Mouse (Mus musculus) cortical plate, adult 2 months (tissue): ENCODE results near the gene Mtm1. TPM values are rescaled to one million over a fixed set of nuclear protein-coding genes. Genes with fewer than 3 reads are reported as not detected.

ENCODE experiments used
- H3K27ac ChIP-seq: fragments of 200-500 bp; 2 replicates; pipeline ENCODE4 v1.5.1; 2012; ENCODE audit warnings: low read length, control low read depth, inconsistent platforms; ENCODE audit not compliant: insufficient read depth
- H3K4me1 ChIP-seq: fragments of 200-500 bp; 2 replicates; pipeline ENCODE4 v1.6.1; 2011; ENCODE audit warnings: low read length; ENCODE audit not compliant: control insufficient read depth, insufficient read depth
- H3K4me3 ChIP-seq: fragments of 200-500 bp; 2 replicates; pipeline ENCODE4 v1.5.1; 2011; ENCODE audit warnings: mild to moderate bottlenecking, low read length, control low read depth; ENCODE audit not compliant: insufficient read depth
- CTCF ChIP-seq: fragments of 200-500 bp; IDR thresholded peaks from 2 replicates; pipeline ENCODE4 v1.5.1; 2011; ENCODE audit warnings: mild to moderate bottlenecking, control low read depth, low read length; ENCODE audit not compliant: insufficient read depth; ENCODE audit errors: extremely low read depth
- POLR2A ChIP-seq: fragments of 200-500 bp; IDR thresholded peaks from 2 replicates; pipeline ENCODE4 v1.6.1; 2011; ENCODE audit warnings: mild to moderate bottlenecking, low read length, control low read depth; ENCODE audit not compliant: insufficient read depth; ENCODE audit errors: extremely low read depth
- polyA plus RNA-seq: library from polyadenylated mRNA; depleted of rRNA; stranded (reverse); fragments of >200 nt; gene quantifications from 2 replicates; pipeline ENCODE4 v1.2.3, GENCODE M21; 2012

The Mtm1 gene
- polyA plus RNA-seq, 1 experiment: 6.0 TPM

- Histone ChIP-seq H3K4me1 (no peaks in the 10 kb centered on the region), H3K27ac (0 out of 2 replicates have a peak overlapping the region, but pooled peaks have one; percentile 59), H3K4me3 (no peak overlapping the region)
- TF ChIP-seq CTCF: no peak
- TF ChIP-seq POLR2A: no peak
Measured at GRCm38 (mm10) chrX:71268972-71269371, 58.4 kb downstream of the Mtm1 start.

GRCm38 (mm10) chrX:71274150-71274549 lies 63.6 kb downstream of the Mtm1 start:
- TF ChIP-seq CTCF: no peak
- no peak for TF ChIP-seq POLR2A
- no peak overlapping the region for H3K27ac ChIP-seq
- H3K4me1 ChIP-seq: no peaks in the 10 kb centered on the region
- H3K4me3 ChIP-seq: no peak overlapping the region

GRCm38 (mm10) chrX:71285473-71285872 lies 74.9 kb downstream of the Mtm1 start:
- Histone ChIP-seq H3K4me3 (no peak overlapping the region), H3K4me1 (no peaks in the 10 kb centered on the region), H3K27ac (no peak overlapping the region)
- TF ChIP-seq POLR2A (no peak), CTCF (no peak)

- no peak for TF ChIP-seq CTCF
- TF ChIP-seq POLR2A: no peak
- Histone ChIP-seq H3K4me1 (no peaks in the 10 kb centered on the region), H3K4me3 (no peak overlapping the region), H3K27ac (no peak overlapping the region)
Measured at GRCm38 (mm10) chrX:71287088-71287487, 76.5 kb downstream of the Mtm1 start.

- Histone ChIP-seq H3K27ac (no peak overlapping the region), H3K4me1 (no peaks in the 10 kb centered on the region), H3K4me3 (no peak overlapping the region)
- TF ChIP-seq CTCF (no peak), POLR2A (no peak)
Measured at GRCm38 (mm10) chrX:71294191-71294590, 83.6 kb downstream of the Mtm1 start.

- Histone ChIP-seq H3K4me1 (no peaks in the 10 kb centered on the region), H3K27ac (no peak overlapping the region), H3K4me3 (no peak overlapping the region)
- TF ChIP-seq POLR2A: no peak
Measured at GRCm38 (mm10) chrX:71296005-71296404, 85.4 kb downstream of the Mtm1 start.

GRCm38 (mm10) chrX:71302148-71302547 lies 91.6 kb downstream of the Mtm1 start:
- no peak for TF ChIP-seq POLR2A
- TF ChIP-seq CTCF: no peak
- Histone ChIP-seq H3K4me3 (no peak overlapping the region), H3K27ac (no peak overlapping the region), H3K4me1 (no peaks in the 10 kb centered on the region)

- Histone ChIP-seq H3K4me3 (no peak overlapping the region), H3K4me1 (no peaks in the 10 kb centered on the region; the same call in 1 of the 2 replicates), H3K27ac (no peak overlapping the region)
- peak; percentile 59 for TF ChIP-seq CTCF
- no peak for TF ChIP-seq POLR2A
Measured at GRCm38 (mm10) chrX:71311229-71311628, 100.7 kb downstream of the Mtm1 start.

- H3K4me1 ChIP-seq: no peaks in the 10 kb centered on the region; the same call in 1 of the 2 replicates
- H3K27ac ChIP-seq: no peak overlapping the region
- H3K4me3 ChIP-seq: no peak overlapping the region
- TF ChIP-seq POLR2A (no peak), CTCF (no peak)
Measured at GRCm38 (mm10) chrX:71314380-71314779, 103.8 kb downstream of the Mtm1 start.

- TF ChIP-seq CTCF: no peak
- no peak for TF ChIP-seq POLR2A
- H3K27ac ChIP-seq: no peak overlapping the region
- H3K4me1 ChIP-seq: no peaks in the 10 kb centered on the region
- H3K4me3 ChIP-seq: no peak overlapping the region
Measured at GRCm38 (mm10) chrX:71352033-71352432, 141.5 kb downstream of the Mtm1 start.
